Mouse (Mus musculus) liver, embryonic 14.5 days (tissue): ENCODE data around the gene Shank2. TPM values are rescaled to one million over a fixed set of nuclear protein-coding genes. Genes with fewer than 3 reads are reported as not detected.

Source experiments
- ATAC-seq: fragments of 200-750 bp; cut with Nextera tagmentation; 2 replicates; pipeline ENCODE4 v1.8.0; 2017; ENCODE audit warnings: moderate number of reproducible peaks, mild to moderate bottlenecking, moderate library complexity; ENCODE audit not compliant: insufficient read depth
- DNase-seq, 3 experiments: peaks; one replicate each; pipeline ENCODE4 v3.0.0-alpha.2; 2012 to 2013; ENCODE audit warnings: low read depth in 3 of 3, low spot score in 3 of 3
- H3K27ac ChIP-seq: fragments of 300-500 bp; sonication (generic); 2 replicates; pipeline ENCODE4 v1.5.1; 2014; ENCODE audit warnings: moderate library complexity, mild to moderate bottlenecking, control low read depth, inconsistent platforms
- H3K27me3 ChIP-seq: fragments of 300-500 bp; sonication (generic); 2 replicates; pipeline ENCODE4 v1.6.1; 2014; ENCODE audit warnings: mild to moderate bottlenecking, low read length, moderate library complexity; ENCODE audit not compliant: control insufficient read depth, insufficient read depth
- H3K36me3 ChIP-seq: fragments of 300-500 bp; sonication (generic); replicated peaks from 2 replicates; pipeline ENCODE4 v1.6.1; 2014; ENCODE audit warnings: low read depth; ENCODE audit not compliant: control insufficient read depth, insufficient read depth
- H3K4me1 ChIP-seq, 2 experiments: fragments of 200-500 bp in 1 of 2; fragments of 300-500 bp in 1 of 2; sonication (generic) in 1 of 2; replicated peaks; 2 replicates each; pipeline ENCODE4 v1.6.1; 2012 to 2014; ENCODE audit warnings: antibody characterized with exemption in 1 of 2, inconsistent platforms in 1 of 2, low read length in 1 of 2; ENCODE audit not compliant: control insufficient read depth in 2 of 2, insufficient read depth in 2 of 2
- H3K4me2 ChIP-seq: fragments of 300-500 bp; sonication (generic); 2 replicates; pipeline ENCODE4 v1.6.1; 2014; ENCODE audit warnings: low read depth, mild to moderate bottlenecking, control low read depth, moderate library complexity
- H3K4me3 ChIP-seq, 2 experiments: fragments of 200-500 bp in 1 of 2; fragments of 300-500 bp in 1 of 2; sonication (generic) in 1 of 2; 2 replicates each; pipeline ENCODE4 v1.5.1; 2012 to 2014; ENCODE audit warnings: low read depth in 2 of 2, low read length in 2 of 2, mild to moderate bottlenecking in 2 of 2, control low read depth in 1 of 2, inconsistent platforms in 1 of 2, moderate library complexity in 1 of 2; ENCODE audit not compliant: insufficient read depth in 1 of 2
- H3K9ac ChIP-seq: fragments of 300-500 bp; sonication (generic); replicated peaks from 2 replicates; pipeline ENCODE4 v1.6.1; 2014; ENCODE audit warnings: mild to moderate bottlenecking, control low read depth, moderate library complexity
- H3K9me3 ChIP-seq: fragments of 300-500 bp; sonication (generic); 2 replicates; pipeline ENCODE4 v1.6.1; 2016; ENCODE audit warnings: low read length, mixed read lengths; ENCODE audit not compliant: control insufficient read depth
- CTCF ChIP-seq: IDR thresholded peaks from 2 replicates; pipeline ENCODE4 v1.5.1; 2016; ENCODE audit warnings: antibody characterized with exemption, low read depth, control low read depth
- EP300 ChIP-seq: IDR thresholded peaks from 2 replicates; pipeline ENCODE4 v1.6.1; 2016; ENCODE audit warnings: antibody characterized with exemption, low read depth
- WGBS: fragments of 180-500 bp; shearing (Covaris S2); extraction: QIAGEN DNeasy Blood & Tissue Kit; methylation state at CpG from one replicate; pipeline ENCODE4 v1.1.7; 2014; ENCODE audit not compliant: insufficient replicate concordance; 5-methylcytosine and 5-hydroxymethylcytosine counted together
- polyA plus RNA-seq, 2 experiments: library from polyadenylated mRNA; depleted of rRNA in 1 of 2; stranded (reverse) in 1 of 2; unstranded in 1 of 2; fragments of >200 nt; fragmentation: Nextera tagmentation in 1 of 2; extraction: Ambion mirVana in 1 of 2; gene quantifications; 2 replicates each; pipeline versions ENCODE4 v1.2.1 to v1.2.3; 2012 to 2014

Gene Shank2
- polyA plus RNA-seq, 2 experiments = 0.17 to 0.35 TPM

DNA sequence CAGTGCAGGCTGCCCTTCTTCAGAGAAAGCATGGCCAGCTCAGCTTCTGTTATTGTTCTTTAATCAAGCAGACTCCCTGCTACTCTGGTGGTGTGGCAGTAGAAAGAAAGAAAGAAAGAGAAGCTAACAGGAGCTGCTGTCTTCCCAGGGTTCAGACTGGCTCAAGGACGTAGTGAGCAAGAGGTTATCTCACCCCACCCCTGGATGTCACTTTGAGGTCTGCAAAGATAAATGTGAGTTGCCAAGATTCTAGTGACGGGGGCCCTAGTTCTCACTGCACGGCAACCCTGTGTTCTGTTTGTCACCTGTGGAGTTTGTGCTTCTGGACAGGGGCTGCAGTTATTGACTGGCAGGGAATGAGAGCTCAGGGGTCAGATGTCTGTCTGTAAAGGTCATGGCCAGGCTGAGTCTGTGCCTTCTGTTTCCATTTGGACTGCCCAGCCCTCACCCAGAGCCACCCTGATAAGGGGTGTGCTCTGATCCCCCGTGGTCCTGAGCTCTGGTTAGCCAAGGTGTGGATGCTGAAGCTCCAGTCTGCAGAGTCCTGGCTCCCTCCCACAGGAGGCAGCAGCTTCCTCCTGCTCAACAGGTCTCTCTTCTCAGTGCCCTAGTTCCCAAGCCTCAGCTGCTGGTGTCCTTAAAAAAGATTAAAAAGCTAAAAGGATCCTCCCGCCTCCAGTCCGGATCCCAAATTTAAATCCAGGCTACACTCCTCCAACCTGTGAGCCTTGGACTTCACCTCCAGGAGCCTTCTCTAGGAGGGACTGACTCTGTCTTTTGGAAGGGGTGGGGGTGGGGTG is 238.0 kb downstream of the Shank2 start:
- DNase-seq (no peak), ATAC-seq (no peak)
- Histone ChIP-seq H3K4me2 (no peak overlapping the region), H3K36me3 (no peaks in the 10 kb centered on the region), H3K9ac (no peak overlapping the region), H3K27me3 (no peaks in the 10 kb centered on the region), H3K9me3 (no peaks in the 10 kb centered on the region), H3K4me3 (no peak overlapping the region), H3K4me1 (no peaks in the 10 kb centered on the region), H3K27ac (no peak overlapping the region)
- WGBS = 27% methylated on average over 6 of the region's 6 CpGs
- TF ChIP-seq CTCF (no peak), EP300 (no peak)

DNA sequence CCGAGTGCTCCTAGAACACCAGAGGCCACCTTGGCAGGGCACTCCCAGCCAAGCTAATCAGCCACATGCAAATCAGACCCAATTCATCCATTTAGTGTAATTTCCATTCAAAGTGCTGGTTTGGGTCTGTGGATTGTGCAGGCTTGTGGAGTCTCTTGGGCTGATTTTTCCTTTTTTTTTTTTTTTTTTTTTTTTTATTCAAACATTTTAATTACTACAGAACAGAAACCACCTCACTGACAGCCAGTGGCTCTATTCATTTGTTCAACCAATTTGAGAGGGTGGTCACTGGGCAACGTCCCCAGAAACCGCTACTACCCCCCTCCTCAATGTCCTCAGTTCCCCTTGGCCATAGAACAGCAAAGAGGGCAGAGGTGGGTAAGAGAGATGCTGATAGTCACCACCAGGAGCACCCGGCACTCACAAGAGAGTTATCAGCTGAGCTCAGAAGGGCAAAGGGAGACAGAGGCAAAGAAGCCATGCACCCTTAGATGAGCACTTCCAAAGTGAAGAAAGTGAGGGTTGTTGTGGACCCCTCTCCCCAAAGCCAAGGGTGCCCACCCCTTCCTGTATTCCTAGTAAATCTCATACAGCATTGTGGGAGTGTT is 239.1 kb downstream of the Shank2 start:
- Histone ChIP-seq H3K4me3 (no peak overlapping the region), H3K4me2 (no peak overlapping the region), H3K27ac (no peak overlapping the region), H3K36me3 (no peaks in the 10 kb centered on the region), H3K9ac (no peak overlapping the region), H3K27me3 (no peaks in the 10 kb centered on the region), H3K9me3 (no peaks in the 10 kb centered on the region), H3K4me1 (no peaks in the 10 kb centered on the region)
- no peak for TF ChIP-seq CTCF
- TF ChIP-seq EP300 = no peak
- WGBS = 50% methylated on average over 4 of the region's 4 CpGs
- no peak for DNase-seq
- no peak for ATAC-seq

DNA sequence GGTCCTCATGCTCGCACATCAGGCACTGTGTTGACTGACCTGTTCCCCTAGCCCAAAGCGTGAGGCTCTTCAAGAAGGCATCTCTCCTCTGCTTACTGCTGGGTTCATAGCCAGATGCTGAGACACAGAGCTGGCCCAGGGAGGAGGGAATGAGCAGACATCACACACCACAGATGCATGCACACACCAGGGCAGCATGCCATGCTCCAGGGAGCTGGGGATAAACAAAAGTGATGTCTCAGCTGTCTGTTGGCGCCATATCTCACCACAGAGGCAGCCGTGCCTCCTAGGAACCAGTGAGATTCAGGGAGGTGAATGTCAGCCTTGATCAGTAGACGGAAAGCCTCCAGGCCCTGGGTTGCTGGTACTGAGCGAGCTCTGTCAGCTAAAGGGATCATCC is 242.5 kb downstream of the Shank2 start:
- Histone ChIP-seq H3K9ac (no peak overlapping the region), H3K27ac (no peak overlapping the region), H3K4me1 (no peaks in the 10 kb centered on the region), H3K4me2 (no peak overlapping the region), H3K4me3 (no peak overlapping the region), H3K27me3 (no peaks in the 10 kb centered on the region), H3K36me3 (no peaks in the 10 kb centered on the region), H3K9me3 (no peaks in the 10 kb centered on the region)
- no peak for TF ChIP-seq CTCF
- no peak for TF ChIP-seq EP300
- DNase-seq (no peak), ATAC-seq (no peak)
- WGBS = 68% methylated on average over 6 of the region's 6 CpGs

DNA sequence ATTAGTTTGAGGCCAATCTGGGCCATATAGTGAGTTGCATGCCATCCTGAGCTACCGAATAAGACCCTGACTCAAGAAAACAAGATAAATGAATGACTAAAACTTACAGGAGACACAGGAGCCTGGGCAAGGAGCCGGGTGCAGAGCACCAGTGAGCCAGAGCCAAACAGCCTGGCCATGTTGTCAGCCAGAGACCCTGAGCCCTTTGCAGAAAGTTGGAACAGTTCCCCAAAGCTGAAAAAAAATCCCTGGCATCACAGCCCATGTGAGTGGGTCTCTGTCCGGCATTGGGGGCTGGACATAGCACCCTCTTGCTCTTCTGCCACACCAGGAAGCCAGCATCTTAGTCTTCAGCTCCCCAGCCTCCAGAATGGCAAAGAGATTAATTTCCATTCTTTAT is 244.5 kb downstream of the Shank2 start:
- Histone ChIP-seq H3K27ac (no peak overlapping the region), H3K27me3 (no peaks in the 10 kb centered on the region), H3K4me1 (no peaks in the 10 kb centered on the region), H3K9me3 (no peaks in the 10 kb centered on the region), H3K9ac (no peak overlapping the region), H3K4me2 (no peak overlapping the region), H3K36me3 (no peaks in the 10 kb centered on the region), H3K4me3 (no peak overlapping the region)
- 51% methylated on average over 3 of the region's 3 CpGs for WGBS
- ATAC-seq = no peak
- DNase-seq = no peak
- TF ChIP-seq CTCF (no peak), EP300 (no peak)

DNA sequence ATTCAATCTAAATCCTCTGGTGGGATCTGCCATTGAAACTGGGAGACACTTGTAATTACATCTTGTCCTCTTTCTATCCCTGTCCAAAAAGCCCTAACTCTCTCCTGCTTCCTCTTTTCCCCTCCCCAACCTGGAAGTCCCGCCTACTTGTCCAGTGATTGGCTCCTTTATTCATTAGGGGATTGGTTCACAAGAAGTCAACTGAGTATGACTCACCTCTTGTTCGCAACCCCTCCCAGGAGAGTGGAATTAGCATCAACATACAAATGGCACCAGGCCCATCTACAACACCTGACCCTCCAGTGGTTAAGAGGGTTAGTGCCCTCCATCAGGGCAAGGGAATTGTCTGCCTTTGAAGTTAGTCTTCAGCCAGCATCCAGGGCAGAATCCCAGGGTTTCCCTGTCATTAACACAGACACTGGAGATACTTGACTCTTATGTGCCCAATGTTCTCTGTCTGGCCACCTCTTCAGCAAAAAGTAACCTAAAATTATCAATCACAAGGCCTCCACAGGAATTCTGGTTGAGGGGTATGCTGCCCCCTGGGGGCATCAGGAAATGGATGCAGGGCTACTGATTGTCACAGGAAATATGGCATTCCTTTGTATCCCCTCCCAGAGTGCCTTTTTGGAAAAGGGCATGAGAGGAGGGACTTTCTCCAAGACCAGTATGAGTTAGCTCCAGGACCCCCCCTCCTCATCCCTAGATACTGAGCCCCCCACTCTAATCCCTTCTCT is 247.1 kb downstream of the Shank2 start:
- no peak for ATAC-seq
- Histone ChIP-seq H3K4me2 (no peak overlapping the region), H3K9ac (no peak overlapping the region), H3K4me1 (no peaks in the 10 kb centered on the region), H3K9me3 (no peaks in the 10 kb centered on the region), H3K4me3 (no peak overlapping the region), H3K36me3 (no peaks in the 10 kb centered on the region), H3K27me3 (no peaks in the 10 kb centered on the region), H3K27ac (no peak overlapping the region)
- DNase-seq = no peak
- TF ChIP-seq EP300 (no peak), CTCF (no peak)
- 36% methylated on average over 2 of the region's 2 CpGs for WGBS
